Mouse (Mus musculus): ENCODE results near the gene Pi4kb.

Gene Pi4kb

DNA sequence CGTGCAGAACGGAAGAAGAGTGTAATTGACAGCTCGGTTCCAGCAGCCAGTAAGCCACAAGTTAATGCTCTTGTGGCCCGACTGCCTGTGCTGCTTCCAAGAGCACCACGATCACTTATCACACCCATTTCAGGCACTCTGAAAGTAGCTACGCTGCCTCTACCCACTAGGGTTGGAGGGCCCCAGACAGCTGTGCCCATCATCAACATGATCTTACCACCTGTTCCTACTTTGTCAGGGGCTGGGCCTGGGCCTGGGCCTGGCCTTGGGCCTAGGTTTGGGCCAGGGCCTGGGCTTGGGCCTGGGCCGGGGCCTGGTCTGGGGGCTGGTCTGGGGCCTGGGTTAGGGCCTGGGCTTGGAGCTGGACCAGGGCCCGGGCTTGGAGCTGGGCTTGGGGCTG, 16.2 kb upstream of the Pi4kb start:
- DNase-seq = no peak

DNA sequence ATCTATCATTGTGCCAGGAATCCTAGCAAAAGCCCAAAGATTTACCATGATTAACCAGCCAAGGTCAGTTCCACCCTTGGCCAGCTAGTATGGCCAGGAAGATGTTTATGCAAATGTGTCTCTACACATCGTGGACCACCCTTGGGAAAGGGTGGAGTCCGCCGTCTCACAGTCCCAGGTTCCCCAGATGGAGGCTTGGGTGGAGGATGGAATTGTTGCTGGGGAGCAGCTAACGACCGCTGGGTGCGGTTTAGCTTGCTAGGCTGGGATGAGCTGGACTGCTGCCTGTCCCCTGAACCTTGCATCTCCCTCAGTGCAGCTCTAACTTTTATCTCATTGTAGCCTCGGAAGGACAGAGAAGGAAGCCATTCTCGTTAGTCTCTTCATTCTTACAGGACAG, 14.7 kb upstream of the Pi4kb start:
- DNase-seq = no peak

DNA sequence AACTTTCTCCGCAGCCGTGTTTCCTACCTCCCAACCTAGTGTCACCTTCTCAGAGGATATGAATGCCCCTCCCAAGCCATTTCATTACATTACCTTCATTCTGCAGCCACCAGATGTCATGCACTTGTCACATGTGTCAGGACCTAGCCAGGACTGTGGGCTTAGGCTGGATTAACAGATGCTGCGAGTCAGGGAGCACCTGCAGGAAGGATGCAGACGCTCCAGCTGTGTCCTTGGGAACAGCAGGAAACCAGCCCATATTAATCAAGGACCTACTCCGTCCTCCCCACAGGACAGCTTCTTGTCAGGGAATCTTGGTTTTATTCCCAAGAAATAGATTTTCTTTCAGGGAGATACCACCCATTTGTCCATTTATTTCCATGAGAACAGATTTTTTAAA, 14.2 kb upstream of the Pi4kb start:
- DNase-seq = no peak

DNA sequence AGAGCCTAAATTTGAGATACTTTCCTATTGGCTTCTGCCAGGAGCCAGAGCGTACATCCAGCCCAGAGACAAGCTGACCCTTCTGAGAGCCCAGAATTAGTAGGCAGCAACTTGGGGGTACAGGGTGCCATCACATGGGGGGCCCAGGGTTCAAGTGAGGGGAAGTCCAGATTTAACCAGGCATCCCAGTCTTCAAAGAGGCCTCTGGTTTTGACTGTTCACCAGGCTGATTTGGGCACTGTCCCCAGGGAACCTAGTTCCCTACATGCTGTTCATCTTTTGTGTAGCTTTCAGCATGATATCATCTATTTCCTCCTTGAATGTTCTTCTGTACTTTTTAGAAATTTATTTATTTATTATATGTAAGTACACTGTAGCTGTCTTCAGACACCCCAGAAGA, 9.5 kb upstream of the Pi4kb start:
- no peak for DNase-seq

DNA sequence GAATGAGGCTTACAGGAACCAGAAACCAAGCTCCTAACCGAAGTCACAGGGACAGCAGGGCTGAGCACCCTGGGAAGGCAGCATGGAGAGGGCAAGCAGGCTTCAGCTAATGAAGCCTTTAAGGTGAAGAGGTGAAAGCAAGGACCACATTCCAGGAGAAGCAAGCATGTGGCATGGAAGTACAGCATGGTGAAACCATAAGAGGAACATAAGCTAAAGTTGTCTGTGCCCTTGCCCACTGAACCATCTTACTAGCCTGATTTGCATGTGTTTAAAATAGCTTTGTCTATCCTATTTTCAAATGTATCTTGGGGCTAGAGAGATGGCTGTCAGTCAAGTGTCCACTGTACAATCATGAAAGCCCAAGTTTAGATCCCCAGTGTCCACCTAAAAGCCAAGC, 8.7 kb upstream of the Pi4kb start:
- no peak for DNase-seq

DNA sequence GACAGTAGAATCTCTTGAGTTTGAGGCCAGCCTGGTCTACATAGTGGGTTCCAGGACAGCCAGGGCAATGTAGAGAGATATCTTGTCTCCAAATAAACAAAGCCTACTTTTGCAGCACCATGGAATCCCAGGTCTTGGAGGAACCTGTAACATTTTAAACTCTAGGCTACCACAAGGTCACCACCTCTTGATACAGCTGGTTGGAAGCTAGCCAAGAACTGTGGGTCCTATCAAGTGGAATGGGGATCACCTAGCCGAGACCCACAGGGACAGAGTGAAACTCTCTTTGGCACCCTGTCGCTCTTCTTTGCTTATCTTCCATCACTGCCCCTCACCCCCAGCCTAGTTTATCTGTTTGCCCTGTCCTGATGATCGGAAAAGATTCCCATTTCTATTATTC, 2.0 kb upstream of the Pi4kb start:
- no peak for DNase-seq

DNA sequence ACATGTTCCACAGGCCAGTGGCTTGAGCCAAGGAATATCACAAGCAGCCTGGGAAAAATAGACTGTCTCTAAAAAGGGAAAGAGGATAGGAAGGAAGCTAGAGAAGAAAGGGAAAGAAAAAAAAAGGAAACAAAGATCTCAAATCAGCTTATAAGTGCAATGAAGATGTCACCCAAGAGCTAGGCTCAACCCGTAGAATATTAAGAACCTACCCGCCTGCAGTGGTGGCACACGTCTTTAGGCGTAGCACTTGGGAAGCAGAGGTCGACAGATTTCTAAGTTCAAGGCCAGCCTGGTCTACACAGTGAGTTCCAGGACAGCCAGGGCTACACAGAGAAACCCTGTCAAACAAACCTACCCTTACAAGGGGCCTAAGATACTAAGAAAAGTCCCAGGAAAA, 911 bp upstream of the Pi4kb start:
- no peak for DNase-seq

DNA sequence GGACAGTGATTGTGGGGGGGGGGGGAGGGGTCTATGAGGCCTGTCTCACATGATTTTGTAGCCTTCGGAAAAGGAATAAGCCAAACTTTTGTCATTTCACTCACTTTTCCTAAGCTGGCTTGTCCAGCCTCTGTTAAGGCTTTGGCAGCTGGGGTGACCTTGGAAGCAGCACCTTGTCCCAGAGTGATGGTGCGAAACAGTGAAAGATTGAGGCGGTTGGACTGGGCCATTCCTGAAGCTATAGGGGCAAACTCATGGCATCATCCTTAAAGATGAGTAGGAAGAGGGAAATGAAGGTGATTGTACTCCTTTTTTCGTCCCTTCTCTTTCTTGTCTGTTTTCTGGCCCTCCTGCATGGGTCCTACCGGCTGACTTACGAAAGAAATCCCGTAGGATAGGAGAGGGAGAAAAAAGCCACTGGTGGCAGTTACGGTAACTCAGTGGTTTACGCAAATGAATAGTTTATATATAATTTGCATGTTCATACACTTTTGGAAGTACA, 454 bp upstream of the Pi4kb start:
- DNase-seq = no peak

DNA sequence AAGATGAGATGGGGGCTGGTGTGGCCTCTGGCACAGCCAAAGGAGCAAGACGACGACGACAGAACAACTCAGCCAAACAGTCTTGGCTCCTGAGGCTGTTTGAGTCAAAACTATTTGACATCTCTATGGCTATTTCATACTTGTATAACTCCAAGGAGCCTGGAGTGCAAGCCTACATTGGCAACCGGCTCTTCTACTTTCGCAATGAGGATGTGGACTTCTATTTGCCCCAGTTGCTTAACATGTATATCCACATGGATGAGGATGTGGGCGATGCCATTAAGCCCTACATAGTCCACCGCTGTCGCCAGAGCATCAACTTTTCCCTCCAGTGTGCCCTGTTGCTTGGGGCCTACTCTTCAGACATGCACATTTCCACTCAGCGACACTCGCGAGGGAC, 9.8 kb downstream of the Pi4kb start:
- DNase-seq = no peak

DNA sequence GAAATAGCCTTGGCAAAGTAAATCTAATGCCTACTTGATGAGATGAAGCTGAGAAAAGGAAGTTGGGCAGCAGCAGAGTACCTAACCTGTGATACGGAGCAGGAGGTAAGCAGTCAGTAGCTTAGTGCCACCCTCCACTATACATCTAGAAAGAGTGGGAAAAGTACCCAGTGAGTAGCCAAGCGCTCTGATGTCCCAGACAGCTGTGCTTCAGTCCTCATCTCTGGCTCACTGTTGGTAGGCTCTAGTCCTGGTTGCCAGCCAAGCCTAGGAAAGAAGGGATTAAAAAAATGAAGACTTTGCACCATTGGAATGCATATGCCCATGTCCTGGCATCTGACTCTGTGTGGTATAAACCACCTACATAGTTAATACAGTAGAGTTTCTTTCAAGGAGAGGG, 11.0 kb downstream of the Pi4kb start:
- DNase-seq = no peak

DNA sequence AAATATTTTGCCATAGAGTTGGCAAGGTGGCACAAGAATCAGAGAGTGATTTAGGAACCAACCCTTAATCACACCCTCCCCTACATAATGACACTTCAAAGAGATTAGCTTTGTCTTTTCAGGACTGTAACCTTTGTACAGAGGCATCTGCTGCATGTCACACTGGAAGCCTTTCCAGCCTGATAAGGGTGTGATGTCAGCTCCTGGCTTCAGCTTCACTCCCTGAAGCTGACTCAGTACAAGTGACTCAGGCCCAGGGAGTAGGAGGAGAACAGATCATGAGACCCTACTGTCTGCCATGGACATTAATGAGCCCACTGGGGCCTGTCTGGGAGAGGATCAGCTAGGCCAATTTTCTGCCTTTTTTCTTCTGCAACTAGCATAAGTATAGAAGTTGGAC, 13.0 kb downstream of the Pi4kb start:
- no peak for DNase-seq

DNA sequence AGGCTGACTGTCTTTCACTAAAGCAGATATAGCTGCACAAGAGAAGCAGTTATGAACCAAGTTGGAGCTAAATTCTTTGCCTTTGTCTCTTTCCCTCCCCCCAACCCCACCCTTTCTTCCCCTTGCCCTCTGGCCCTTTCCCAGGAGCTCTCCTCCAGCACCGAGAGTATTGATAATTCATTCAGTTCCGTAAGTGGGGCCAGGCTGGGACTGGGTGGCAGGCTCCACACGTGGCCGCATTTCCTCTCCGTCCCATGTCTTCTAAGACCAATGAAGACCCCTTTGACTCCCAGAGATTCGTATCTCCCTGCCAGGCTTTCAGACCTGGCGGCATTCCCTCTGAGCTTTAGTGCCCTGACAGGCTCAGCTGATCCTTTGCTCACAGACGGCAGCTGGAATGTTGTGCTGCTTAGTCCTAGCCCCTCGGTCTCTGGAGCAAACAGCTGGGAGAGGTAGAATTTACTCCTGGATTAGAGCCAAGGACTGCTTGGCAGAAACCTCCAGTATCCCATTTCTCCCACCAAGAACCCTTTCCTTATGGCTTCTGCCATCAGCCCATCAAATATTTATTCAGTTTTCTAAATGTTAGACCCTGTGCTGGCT, 14.7 kb downstream of the Pi4kb start:
- DNase-seq = no peak

DNA sequence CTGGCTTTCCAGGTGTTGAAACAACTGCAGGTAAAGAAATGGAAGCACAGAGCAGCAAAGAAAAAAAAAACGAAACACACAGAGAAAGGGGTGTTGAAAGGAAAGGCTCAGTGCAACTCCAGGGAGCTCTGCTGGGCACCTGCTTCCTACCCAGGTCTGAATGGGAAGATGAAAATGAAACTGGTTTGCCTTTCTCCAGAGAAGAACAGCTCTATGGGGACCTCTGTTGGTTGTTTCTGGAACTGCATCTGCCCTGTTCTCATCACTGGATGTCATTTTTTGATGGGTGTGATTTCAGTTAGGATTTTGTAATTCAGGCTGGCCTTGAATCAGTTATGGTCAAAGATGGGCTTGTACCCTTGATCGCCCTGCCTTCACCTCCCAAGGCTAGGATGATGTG, 22.4 kb downstream of the Pi4kb start:
- peak; percentile 36 to 85 for DNase-seq

DNA sequence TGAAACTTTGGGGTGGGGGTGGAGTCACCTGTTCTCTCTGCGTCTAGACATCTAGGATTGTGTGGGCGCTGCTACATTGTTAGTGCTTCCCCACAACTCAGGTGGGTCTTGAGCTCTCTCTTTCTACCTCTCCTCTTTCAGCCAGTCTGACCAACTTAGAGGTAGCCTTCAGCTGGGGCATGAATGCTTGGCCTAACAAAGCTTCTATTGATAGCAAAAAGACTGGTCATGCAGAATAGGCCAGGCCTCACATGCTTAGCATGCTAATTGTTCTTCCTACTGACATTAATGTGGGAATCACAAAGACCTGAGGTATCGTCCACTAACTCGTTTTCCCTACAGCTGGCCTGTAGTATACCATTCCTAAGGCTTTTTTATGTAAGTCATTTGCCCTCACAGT, 28.0 kb downstream of the Pi4kb start:
- DNase-seq = no peak

DNA sequence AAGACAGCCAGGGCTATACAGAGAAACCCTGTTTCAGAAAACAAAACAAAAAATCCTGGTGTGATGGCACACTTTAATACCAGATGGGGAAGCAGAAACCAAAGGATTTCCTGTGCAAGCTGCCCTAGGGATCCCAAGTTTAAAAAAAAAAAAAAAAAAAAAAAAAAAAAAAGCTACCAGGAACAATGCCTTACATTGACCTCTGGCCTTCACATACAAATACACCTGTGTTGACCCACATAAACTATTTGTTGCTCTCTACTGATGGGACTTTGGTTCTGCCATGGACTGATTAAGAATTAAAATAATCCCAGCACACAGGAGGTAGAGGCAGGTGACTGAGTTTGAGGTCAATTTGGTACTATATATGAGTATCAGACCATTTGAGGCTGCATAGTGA, 28.7 kb downstream of the Pi4kb start:
- DNase-seq = no peak

DNA sequence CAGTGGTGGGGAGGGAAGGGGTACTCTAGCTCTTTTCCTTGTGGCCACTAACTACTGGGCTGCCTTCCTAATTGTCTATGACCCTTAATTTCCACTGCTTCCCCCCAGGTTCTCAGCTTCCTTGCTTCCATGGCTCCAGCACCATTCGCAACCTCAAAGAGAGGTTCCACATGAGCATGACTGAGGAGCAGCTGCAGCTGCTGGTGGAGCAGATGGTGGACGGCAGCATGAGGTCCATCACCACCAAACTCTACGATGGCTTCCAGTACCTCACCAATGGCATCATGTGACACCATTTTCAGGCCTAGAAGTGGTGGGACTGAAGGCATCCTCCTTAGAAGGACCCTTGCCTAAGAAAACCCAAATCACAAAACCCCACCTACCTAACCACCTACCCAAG, 31.1 kb downstream of the Pi4kb start:
- no peak for DNase-seq

DNA sequence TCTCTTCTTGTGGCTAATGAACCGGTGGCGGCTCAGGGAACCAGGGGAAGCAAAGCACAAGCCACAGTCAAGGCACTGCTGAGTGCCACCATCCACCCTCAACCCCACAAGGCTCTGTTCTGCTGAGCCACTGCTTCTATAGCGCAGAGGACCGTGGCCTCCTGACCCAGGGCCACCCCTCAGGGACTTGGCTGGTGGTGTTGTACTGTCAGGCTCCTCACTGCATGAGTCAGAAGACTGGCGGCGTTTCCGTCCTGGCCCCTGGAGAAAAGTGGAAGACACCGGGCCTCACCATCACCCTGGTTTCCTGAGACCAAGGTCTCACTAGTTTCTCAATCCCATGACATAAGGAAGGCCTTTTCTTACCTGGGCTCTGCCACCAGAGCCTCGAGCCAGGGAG, 33.2 kb downstream of the Pi4kb start:
- DNase-seq = no peak

DNA sequence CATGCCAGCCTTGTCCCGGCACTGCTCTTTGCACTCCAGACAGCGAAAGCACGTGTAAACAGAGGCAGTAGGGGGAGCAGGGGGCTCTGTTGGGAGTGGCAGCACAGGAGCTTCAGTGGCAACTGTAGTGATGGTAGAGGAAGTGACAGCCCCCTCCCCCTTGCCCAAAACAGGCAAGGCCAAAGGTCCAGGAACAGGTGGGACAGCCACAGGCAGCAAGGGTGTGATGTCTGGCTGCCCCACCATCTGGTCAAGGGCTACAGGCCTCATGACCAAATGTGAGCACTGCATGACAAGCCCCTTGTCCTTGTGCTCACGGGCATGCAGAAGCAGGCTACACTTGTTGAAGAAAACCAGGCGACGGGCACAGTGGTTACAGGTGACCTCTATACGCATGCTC, 35.9 kb downstream of the Pi4kb start:
- DNase-seq = no peak

DNA sequence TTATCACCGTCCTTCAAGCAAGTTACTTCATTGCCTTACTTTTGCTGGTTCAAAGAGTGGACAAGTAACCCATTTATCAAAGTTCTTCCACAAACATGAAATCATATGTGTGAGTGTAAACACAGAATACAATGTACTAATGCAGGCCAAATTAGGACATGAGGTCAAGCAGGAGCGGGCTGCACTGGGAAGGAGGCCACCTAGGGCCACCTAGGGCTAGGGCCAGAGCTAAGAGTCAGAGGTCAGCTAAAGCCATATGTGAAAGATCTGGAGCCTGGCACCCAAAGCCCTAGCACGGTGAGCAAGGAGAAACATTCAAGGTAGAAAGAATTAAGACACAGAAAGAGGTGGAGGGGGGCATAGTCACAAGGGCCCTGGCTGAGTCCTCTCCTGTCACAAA, 38.5 kb downstream of the Pi4kb start:
- DNase-seq = no peak

DNA sequence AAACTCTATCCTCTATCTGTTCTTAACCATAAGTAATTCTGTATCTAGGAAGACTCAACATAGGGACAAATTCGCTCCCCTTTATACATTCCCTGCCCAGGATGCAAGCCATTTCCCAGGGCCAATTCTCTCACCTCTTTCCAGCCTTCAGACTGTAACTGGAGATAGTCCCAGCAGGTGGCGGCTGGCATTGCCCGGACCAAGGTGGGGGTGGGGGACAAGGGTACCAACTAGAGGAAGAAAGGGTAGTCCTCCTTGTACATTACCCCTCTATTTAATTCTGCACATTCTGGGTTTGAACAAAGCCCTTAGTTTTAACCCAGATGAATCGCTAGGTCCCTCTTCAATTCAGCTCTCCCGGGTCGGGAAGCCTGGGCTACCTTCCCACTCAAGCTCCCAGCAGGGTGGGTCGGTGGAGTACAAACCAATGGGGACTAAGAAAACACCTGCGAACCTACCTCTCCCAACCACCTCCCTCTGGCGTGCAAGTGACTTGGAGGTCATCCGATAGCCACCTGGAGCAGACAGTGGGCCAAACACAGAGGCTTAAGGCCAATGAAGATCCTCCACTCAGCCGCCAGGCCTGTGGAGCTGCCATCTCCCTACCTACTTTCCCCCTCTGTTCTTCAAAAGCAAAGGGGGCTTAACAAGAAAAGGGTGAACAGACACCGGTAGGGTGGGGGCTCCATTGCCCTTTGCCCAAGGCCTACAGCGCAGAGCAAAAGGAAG, 39.3 kb downstream of the Pi4kb start:
- DNase-seq = no peak

DNA sequence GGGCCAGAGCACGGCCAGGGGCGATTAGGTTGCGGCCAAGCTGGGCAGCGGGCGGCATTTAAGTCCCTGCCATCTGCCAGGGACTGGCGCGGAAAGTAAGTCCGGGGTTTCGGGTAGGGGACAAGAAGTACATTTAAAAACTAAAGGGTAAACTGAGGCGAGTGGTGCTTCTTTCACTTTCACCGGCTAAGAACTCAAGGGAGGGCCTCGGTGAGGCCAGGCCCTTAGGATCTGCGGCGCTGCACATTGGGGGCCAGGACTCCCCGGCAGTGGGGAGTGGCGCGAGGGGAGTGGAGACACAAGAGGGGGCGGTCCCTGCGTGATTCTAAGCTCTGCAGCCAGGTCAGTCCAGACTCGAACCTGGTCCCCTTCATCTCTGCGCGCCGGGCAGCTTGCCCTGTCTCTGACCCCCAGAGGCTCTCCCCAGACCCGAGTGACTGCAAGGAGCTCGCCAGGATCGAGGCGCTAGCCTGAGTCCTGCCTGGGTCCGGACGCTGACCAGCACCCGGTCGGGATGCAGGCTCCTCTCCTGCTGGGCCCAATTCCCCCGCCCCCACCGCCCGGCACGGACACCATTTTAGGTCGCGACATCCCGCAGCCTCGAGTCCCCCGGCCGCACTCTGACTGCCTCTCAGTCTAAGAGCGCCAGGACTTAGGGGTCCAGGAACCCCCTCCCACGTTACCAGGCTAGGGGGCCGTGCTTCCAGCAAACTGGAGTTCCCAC, 40.1 kb downstream of the Pi4kb start:
- DNase-seq = peak; percentile 34 to 48

DNA sequence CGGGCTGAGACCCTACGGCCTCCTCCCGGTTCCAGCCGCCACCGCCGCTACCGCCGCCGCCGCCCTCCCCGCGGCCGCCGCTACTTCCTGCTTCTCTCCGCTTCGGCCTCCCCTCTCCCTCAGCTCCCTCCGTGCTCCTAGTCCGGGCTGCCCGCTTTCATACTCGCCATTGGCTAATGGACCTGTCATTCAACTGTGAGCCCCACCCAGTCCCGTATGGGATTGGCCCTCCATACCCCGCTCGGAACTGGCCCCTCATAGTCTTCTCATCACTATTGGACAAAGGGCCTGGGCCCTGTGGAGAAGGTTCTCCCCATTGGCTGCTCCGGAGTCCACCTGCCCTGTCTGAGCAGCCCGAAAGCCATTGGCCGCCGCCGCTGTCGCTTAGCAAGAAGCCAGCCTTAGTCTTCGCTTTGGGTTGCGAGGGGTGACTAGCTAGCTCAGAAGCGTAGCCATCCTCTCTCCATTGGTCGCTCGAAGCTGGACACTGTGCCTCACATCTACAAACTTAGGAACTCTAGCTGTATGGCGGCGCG, 40.9 kb downstream of the Pi4kb start, which contains the start of gene Zfp687:
Gene Zfp687, minus strand, starts transcription at position 112 of the 536 bp plus-strand sequence.
- DNase-seq = peak; percentile 98

DNA sequence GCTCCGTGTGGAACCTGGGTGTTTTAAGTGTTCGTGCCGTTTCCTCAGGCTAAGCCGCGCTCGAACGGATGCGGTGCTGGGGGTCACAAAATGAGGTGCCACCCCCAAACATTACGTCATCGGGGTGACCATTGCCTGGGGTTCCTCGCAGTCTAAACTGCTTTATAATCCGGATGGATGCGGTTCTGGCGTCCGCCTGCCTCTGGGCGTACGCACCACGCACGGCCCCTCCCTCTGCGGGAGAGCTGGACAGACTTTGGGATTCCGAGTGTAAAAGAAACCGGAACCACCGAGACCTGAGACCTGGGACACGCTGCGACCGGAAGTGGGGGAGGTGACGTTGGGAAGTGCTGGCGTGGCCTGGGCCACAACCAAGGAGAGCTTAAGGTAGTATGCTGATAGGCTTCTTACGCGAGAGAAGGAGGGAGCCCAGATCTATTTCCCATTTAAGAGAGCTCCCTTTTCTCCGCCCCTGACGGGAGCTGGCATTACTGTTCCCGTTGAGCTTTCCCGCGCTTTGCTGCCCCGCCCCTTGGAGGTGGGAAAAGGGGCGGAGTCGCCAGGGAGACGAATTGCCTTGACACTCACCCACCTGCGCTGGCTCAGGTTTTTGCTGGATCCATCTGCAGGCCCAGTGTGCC, 41.5 kb downstream of the Pi4kb start:
- peak; percentile 81 to 88 for DNase-seq
